Mouse (Mus musculus): ENCODE data around the gene Vmn2r78.
"Not testable (repeated sequence)": the region's sequence is repeated elsewhere in the genome, so short reads cannot be mapped to it uniquely, and the experiment has no call there.

Vmn2r78 gene

DNA sequence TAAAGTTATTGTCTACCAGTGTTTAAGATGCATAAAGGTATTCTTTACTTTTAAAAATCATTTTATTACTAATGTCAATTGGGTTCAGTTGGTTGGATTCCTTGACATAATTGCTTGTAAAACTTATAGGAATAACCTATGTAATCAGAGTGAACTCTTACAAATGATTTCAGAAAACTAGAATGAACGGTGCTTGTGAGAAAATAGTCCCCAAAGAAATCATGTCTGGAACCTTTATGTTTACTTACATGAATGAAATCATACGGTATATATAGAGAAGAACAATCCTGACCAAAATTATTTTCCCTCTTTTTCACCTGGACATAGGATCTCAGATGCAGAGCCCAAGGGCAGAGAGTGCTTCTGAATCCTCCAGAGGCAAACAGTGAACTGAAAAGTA lies at the start of gene Vmn2r78:
Vmn2r78 (plus strand) TSS at position 301 of the 400 bp plus-strand sequence.
- DNase-seq, result not testable (repeated sequence)

DNA sequence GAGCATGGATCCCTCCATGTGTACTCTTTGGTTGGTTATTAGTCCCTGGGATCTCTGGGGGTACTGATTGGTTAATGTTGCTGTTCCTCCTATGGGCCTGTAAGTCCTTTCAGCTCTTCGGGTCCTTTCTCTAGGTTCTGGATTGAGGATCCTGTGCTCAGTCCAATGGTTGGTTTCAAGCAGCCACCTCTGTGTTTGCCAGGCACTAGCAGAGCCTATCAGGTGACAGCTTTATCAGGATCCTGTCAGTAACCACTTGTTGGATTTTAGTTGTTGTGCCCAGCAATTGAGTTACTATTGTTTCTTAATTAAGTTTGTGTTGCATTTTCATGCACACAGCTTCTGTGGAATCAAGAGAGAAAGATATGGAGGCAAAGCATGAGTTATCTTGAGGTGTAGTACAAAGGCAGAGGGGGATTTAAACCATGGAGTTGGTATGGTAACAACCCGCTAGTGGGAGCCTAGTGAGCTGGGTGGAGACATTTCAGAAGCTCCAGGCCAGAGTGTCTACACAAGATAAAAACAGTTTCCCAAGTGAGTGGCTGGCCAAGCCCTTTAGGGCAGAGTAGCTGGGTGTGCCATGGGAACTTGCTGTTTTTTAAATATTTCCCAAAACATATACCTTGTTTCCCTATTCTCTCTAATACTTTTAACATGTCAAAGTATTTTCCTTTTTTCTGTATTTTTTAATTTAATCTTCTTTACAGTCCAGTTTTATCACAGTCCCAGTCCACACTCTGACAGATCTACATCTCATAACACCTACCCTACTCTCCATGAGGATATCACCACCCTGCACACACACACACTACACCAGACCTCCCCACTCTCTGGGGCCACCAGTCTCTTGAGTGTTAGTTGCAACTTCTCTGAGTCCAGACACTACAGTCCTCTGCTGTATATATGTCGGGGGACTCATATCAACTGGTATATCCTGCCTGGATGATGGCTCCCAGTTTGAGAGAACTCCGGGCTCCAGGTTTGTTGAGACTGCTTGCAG lies 25.1 kb upstream of the Vmn2r78 start:
- DNase-seq, result no peak

DNA sequence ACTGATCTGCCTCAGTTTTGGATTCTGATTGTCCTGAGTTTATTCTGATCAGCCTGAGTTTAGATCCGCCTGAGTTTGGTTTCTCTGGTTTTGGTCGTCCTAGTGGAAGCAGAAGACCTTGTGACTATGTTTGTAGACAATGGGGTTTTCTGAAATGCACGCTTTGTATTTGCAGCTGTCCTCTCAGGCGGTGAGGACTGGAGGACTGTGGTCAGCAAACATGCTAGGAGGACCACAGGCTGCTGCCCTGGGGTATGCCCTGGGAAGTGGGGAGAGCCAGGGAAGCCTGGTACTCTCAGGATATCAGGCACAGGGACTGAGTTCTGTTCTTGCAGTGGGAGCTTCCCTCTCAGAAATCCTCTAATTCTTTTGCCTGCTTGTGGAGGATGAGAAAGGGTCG lies 22.4 kb downstream of the Vmn2r78 start:
- DNase-seq, result no peak

DNA sequence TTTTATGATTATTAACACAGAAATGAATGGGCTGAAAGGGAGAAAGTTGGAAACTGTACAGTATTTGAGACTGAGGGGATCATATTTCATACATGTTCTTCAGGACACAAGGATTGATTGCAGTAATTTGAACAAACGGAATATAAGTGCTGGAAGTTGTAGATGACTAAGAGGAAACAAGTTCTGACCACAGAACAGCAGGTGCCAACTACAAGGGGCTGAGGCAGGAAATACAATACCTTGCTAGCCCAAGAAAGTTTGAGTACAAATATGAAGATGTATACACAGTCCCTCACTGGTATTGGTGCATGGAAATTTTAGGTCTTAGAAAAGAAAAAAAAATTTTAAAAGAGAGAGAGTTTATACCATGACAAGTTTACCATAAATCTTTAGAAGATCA lies 79.8 kb downstream of the Vmn2r78 start:
- no peak for DNase-seq

DNA sequence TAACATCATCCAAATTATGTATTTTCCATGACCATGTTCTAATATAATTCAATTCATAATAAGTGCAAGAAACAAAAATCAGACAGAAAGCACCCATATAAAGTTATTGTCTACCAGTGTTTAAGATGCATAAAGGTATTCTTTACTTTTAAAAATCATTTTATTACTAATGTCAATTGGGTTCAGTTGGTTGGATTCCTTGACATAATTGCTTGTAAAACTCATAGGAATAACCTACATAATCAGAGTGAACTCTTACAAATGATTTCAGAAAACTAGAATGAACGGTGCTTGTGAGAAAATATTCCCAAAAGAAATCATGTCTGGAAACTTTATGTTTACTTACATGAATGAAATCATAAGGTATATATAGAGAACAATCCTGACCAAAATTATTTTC lies 80.9 kb downstream of the Vmn2r78 start, which contains the start of gene Vmn2r79:
Vmn2r79 (plus strand) TSS at position 301 of the 400 bp plus-strand sequence.
- DNase-seq, result not testable (repeated sequence)

Measured in cerebellum, adult 11-12 months (tissue).